Mouse (Mus musculus): Measurements from ENCODE around the gene Abca17. TPM values are rescaled to one million over a fixed set of nuclear protein-coding genes. Genes with fewer than 3 reads are reported as not detected.
A peak's percentile ranks its signal among the peaks of the same experiment; 100 is the strongest.

Abca17 gene
- polyA plus RNA-seq, 1 experiment from 2014 or later = not detected

GRCm38 (mm10) chr17:24346831-24347230 is 4.0 kb downstream of the Abca17 start:
- no peak overlapping the region for H3K4me3 ChIP-seq (replicated peaks)
- H3K9me3 ChIP-seq (replicated peaks) = no peaks in the 10 kb centered on the region
- peaks cover 13% of the 10 kb centered on the region for H3K4me1 ChIP-seq (replicated peaks)
- no peaks in the 10 kb centered on the region for H3K36me3 ChIP-seq (replicated peaks)
- H3K27me3 ChIP-seq = peaks cover 31% of the 10 kb centered on the region
- ATAC-seq (ENCODE audit: insufficient read depth) = no peak
- 41% methylated on average over 7 of the region's 7 CpGs for WGBS (ENCODE audit: insufficient replicate concordance)
- no peak overlapping the region for H3K27ac ChIP-seq (replicated peaks)
- H3K4me2 ChIP-seq = no peak overlapping the region
- H3K9ac ChIP-seq = no peak overlapping the region

GRCm38 (mm10) chr17:24344672-24345071 is 6.2 kb downstream of the Abca17 start:
- WGBS (ENCODE audit: insufficient replicate concordance) = 26% methylated on average over 8 of the region's 8 CpGs
- ATAC-seq (ENCODE audit: insufficient read depth) = no peak
- no peaks in the 10 kb centered on the region for H3K9me3 ChIP-seq (replicated peaks)
- H3K27ac ChIP-seq (replicated peaks) = no peak overlapping the region
- H3K4me2 ChIP-seq = no peak overlapping the region; the same call in 1 of the 2 replicates
- no peaks in the 10 kb centered on the region for H3K36me3 ChIP-seq (replicated peaks)
- H3K4me1 ChIP-seq (replicated peaks) = no peaks in the 10 kb centered on the region; the same call in 1 of the 2 replicates
- H3K4me3 ChIP-seq (replicated peaks) = peak overlapping the region; percentile 17; the same call in 1 of the 2 replicates
- H3K27me3 ChIP-seq = 0 out of 2 replicates have a peak, but pooled peaks cover 11% of the 10 kb centered on the region
- H3K9ac ChIP-seq = no peak overlapping the region

- Histone ChIP-seq H3K4me3 (replicated peaks) (no peak overlapping the region), H3K9me3 (replicated peaks) (no peaks in the 10 kb centered on the region), H3K27me3 (no peaks in the 10 kb centered on the region), H3K4me1 (replicated peaks) (0 out of 2 replicates have a peak, but pooled peaks cover 4% of the 10 kb centered on the region), H3K9ac (no peak overlapping the region), H3K27ac (replicated peaks) (no peak overlapping the region), H3K36me3 (replicated peaks) (no peaks in the 10 kb centered on the region), H3K4me2 (no peak overlapping the region)
- ATAC-seq (ENCODE audit: insufficient read depth) = no peak
- WGBS (ENCODE audit: insufficient replicate concordance) = 69% methylated on average over 7 of the region's 7 CpGs
Observed at GRCm38 (mm10) chr17:24327656-24328055, 23.2 kb downstream of the Abca17 start.

- no peaks in the 10 kb centered on the region for H3K36me3 ChIP-seq (replicated peaks)
- no peaks in the 10 kb centered on the region for H3K4me1 ChIP-seq (replicated peaks)
- no peak overlapping the region for H3K4me3 ChIP-seq (replicated peaks)
- no peak for ATAC-seq (ENCODE audit: insufficient read depth)
- H3K27me3 ChIP-seq = no peaks in the 10 kb centered on the region
- H3K9ac ChIP-seq = no peak overlapping the region
- no peak overlapping the region for H3K4me2 ChIP-seq
- no peaks in the 10 kb centered on the region for H3K9me3 ChIP-seq (replicated peaks)
- no peak overlapping the region for H3K27ac ChIP-seq (replicated peaks)
- WGBS (ENCODE audit: insufficient replicate concordance) = 74% methylated on average over 10 of the region's 10 CpGs
Observed at GRCm38 (mm10) chr17:24325051-24325450, 25.8 kb downstream of the Abca17 start.

- H3K36me3 ChIP-seq (replicated peaks) = no peaks in the 10 kb centered on the region
- H3K4me3 ChIP-seq (replicated peaks) = no peak overlapping the region
- no peaks in the 10 kb centered on the region for H3K27me3 ChIP-seq
- H3K27ac ChIP-seq (replicated peaks) = no peak overlapping the region
- 71% methylated on average over 3 of the region's 3 CpGs for WGBS (ENCODE audit: insufficient replicate concordance)
- no peak overlapping the region for H3K9ac ChIP-seq
- no peaks in the 10 kb centered on the region for H3K9me3 ChIP-seq (replicated peaks)
- no peak overlapping the region for H3K4me2 ChIP-seq
- no peak for ATAC-seq (ENCODE audit: insufficient read depth)
- no peaks in the 10 kb centered on the region for H3K4me1 ChIP-seq (replicated peaks)
Observed at GRCm38 (mm10) chr17:24320826-24321225, 30.0 kb downstream of the Abca17 start.

GRCm38 (mm10) chr17:24307500-24307899 is 43.4 kb downstream of the Abca17 start:
- H3K4me2 ChIP-seq = no peak overlapping the region
- H3K27ac ChIP-seq (replicated peaks) = no peak overlapping the region
- ATAC-seq (ENCODE audit: insufficient read depth) = no peak
- H3K4me1 ChIP-seq (replicated peaks) = no peaks in the 10 kb centered on the region
- WGBS (ENCODE audit: insufficient replicate concordance) = 29% methylated on average over 4 of the region's 4 CpGs
- H3K36me3 ChIP-seq (replicated peaks) = no peaks in the 10 kb centered on the region
- no peaks in the 10 kb centered on the region for H3K9me3 ChIP-seq (replicated peaks)
- no peaks in the 10 kb centered on the region for H3K27me3 ChIP-seq
- no peak overlapping the region for H3K4me3 ChIP-seq (replicated peaks)
- no peak overlapping the region for H3K9ac ChIP-seq

- H3K4me3 ChIP-seq (replicated peaks) = no peak overlapping the region
- H3K4me1 ChIP-seq (replicated peaks) = no peaks in the 10 kb centered on the region
- H3K27me3 ChIP-seq = no peaks in the 10 kb centered on the region
- H3K4me2 ChIP-seq = no peak overlapping the region
- H3K9ac ChIP-seq = no peak overlapping the region
- ATAC-seq (ENCODE audit: insufficient read depth) = no peak
- no peak overlapping the region for H3K27ac ChIP-seq (replicated peaks)
- H3K9me3 ChIP-seq (replicated peaks) = no peaks in the 10 kb centered on the region
- H3K36me3 ChIP-seq (replicated peaks) = no peaks in the 10 kb centered on the region
- WGBS (ENCODE audit: insufficient replicate concordance) = 68% methylated on average over 4 of the region's 4 CpGs
Observed at GRCm38 (mm10) chr17:24300651-24301050, 50.2 kb downstream of the Abca17 start.

GRCm38 (mm10) chr17:24289338-24289737 is 61.5 kb downstream of the Abca17 start:
- Histone ChIP-seq H3K4me2 (no peak overlapping the region), H3K36me3 (replicated peaks) (no peaks in the 10 kb centered on the region), H3K9me3 (replicated peaks) (no peaks in the 10 kb centered on the region), H3K27me3 (0 out of 2 replicates have a peak, but pooled peaks cover 4% of the 10 kb centered on the region), H3K4me1 (replicated peaks) (no peaks in the 10 kb centered on the region), H3K4me3 (replicated peaks) (no peak overlapping the region), H3K27ac (replicated peaks) (no peak overlapping the region), H3K9ac (no peak overlapping the region)
- no peak for ATAC-seq (ENCODE audit: insufficient read depth)
- 48% methylated on average over 5 of the region's 5 CpGs for WGBS (ENCODE audit: insufficient replicate concordance)

GRCm38 (mm10) chr17:24288477-24288876 is 62.4 kb downstream of the Abca17 start:
- Histone ChIP-seq H3K27ac (replicated peaks) (no peak overlapping the region), H3K27me3 (0 out of 2 replicates have a peak, but pooled peaks cover 4% of the 10 kb centered on the region), H3K9me3 (replicated peaks) (no peaks in the 10 kb centered on the region), H3K4me1 (replicated peaks) (no peaks in the 10 kb centered on the region), H3K4me3 (replicated peaks) (no peak overlapping the region), H3K36me3 (replicated peaks) (no peaks in the 10 kb centered on the region), H3K9ac (no peak overlapping the region), H3K4me2 (no peak overlapping the region)
- 67% methylated on average over 9 of the region's 9 CpGs for WGBS (ENCODE audit: insufficient replicate concordance)
- no peak for ATAC-seq (ENCODE audit: insufficient read depth)

- H3K4me1 ChIP-seq (replicated peaks) = no peaks in the 10 kb centered on the region
- no peak overlapping the region for H3K27ac ChIP-seq (replicated peaks)
- ATAC-seq (ENCODE audit: insufficient read depth) = no peak
- no peak overlapping the region for H3K4me2 ChIP-seq
- H3K36me3 ChIP-seq (replicated peaks) = no peaks in the 10 kb centered on the region
- H3K27me3 ChIP-seq = 0 out of 2 replicates have a peak, but pooled peaks cover 4% of the 10 kb centered on the region
- WGBS (ENCODE audit: insufficient replicate concordance) = 54% methylated on average over 3 of the region's 3 CpGs
- H3K9me3 ChIP-seq (replicated peaks) = no peaks in the 10 kb centered on the region
- H3K9ac ChIP-seq = no peak overlapping the region
- H3K4me3 ChIP-seq (replicated peaks) = no peak overlapping the region
Observed at GRCm38 (mm10) chr17:24285680-24286079, 65.2 kb downstream of the Abca17 start.

- Histone ChIP-seq H3K4me2 (no peak overlapping the region), H3K36me3 (replicated peaks) (no peaks in the 10 kb centered on the region), H3K9ac (no peak overlapping the region), H3K9me3 (replicated peaks) (no peaks in the 10 kb centered on the region), H3K4me3 (replicated peaks) (no peak overlapping the region), H3K27me3 (no peaks in the 10 kb centered on the region), H3K27ac (replicated peaks) (no peak overlapping the region), H3K4me1 (replicated peaks) (no peaks in the 10 kb centered on the region; the same call in 1 of the 2 replicates)
- no peak for ATAC-seq (ENCODE audit: insufficient read depth)
- 49% methylated on average over 9 of the region's 9 CpGs for whole genome bisulfite sequencing (ENCODE audit: insufficient replicate concordance)
Observed at GRCm38 (mm10) chr17:24283266-24283818, 67.5 kb downstream of the Abca17 start.

GRCm38 (mm10) chr17:24282637-24283036 is 68.2 kb downstream of the Abca17 start:
- Histone ChIP-seq H3K27me3 (no peaks in the 10 kb centered on the region), H3K27ac (replicated peaks) (no peak overlapping the region), H3K4me2 (no peak overlapping the region), H3K4me1 (replicated peaks) (no peaks in the 10 kb centered on the region; the same call in 1 of the 2 replicates), H3K4me3 (replicated peaks) (no peak overlapping the region), H3K36me3 (replicated peaks) (no peaks in the 10 kb centered on the region), H3K9ac (no peak overlapping the region), H3K9me3 (replicated peaks) (no peaks in the 10 kb centered on the region)
- WGBS (ENCODE audit: insufficient replicate concordance) = 56% methylated on average over 4 of the region's 4 CpGs
- ATAC-seq (ENCODE audit: insufficient read depth) = no peak

Measured in liver, embryonic 15.5 days (tissue).